Mouse (Mus musculus) spleen, postnatal 14 days (tissue): ENCODE data around the gene Exosc7.
A peak's percentile ranks its signal among the peaks of the same experiment; 100 is the strongest.

Experiments
- DNase-seq, 2 experiments: peaks; one replicate each; pipeline ENCODE4 v3.0.0; 2021 to 2022; ENCODE audit warnings: low spot score in 2 of 2

Exosc7 gene

DNA sequence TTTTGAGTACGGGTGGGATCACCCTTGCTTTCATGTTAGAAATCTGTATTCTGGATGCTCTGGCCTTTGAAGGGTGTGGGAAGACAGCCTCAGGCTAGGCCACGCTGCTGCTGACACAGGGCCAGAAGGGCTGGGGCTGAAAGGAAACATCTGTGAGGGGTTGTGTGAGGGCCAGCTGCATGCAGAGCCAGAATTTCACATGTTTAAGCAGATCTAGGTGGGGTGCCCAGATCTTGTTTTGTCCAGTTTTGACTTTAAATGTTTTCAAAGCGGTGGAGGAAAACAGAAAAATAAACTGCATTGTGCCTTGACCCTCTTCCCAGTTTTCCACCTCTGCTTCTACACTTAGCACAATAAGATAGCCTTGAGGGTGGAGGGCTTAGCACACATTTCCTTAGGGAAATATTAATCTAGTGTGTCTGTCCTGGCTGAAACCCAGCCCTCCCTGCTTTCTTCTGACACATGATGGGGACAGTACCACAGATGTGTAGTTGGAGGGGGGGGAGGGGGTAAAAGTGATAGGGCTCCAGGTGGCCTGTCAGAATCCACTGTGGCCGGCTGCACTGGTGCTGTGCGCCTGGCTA, 26.0 kb downstream of the Exosc7 start:
- DNase-seq, result no peak

- DNase-seq, result no peak
Observed at GRCm38 (mm10) chr9:123139887-123140614, 27.0 kb downstream of the Exosc7 start.

DNA sequence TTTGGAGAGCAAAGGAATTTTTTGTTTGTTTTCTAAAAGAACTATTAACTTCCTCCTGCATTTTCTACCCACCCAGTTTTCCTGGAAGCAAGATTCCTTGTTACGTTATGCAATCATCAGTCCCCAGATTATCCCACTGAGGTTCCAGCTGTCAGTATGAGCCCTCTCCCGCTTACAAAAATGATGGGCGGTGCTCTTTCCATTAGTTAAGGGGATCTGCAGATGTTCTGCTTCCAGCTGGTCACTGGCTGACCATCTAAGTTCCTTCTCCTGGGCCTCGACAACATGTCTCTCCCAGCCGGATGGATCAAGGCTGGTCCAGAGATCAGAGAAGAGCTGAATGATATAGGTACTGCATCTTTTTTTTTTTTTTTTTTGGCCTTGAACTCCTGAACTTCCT, 35.4 kb downstream of the Exosc7 start:
- DNase-seq, result no peak

- no peak for DNase-seq
Observed at GRCm38 (mm10) chr9:123150241-123151020, 37.4 kb downstream of the Exosc7 start, which contains the start of gene Clec3b. Gene Clec3b (plus strand): TSS chr9:123150946.

GRCm38 (mm10) chr9:123151561-123151960, 38.5 kb downstream of the Exosc7 start:
- DNase-seq, result no peak

GRCm38 (mm10) chr9:123152026-123152425, 39.0 kb downstream of the Exosc7 start:
- DNase-seq, result no peak

- no peak for DNase-seq
Observed at GRCm38 (mm10) chr9:123153121-123153520, 40.1 kb downstream of the Exosc7 start.

DNA sequence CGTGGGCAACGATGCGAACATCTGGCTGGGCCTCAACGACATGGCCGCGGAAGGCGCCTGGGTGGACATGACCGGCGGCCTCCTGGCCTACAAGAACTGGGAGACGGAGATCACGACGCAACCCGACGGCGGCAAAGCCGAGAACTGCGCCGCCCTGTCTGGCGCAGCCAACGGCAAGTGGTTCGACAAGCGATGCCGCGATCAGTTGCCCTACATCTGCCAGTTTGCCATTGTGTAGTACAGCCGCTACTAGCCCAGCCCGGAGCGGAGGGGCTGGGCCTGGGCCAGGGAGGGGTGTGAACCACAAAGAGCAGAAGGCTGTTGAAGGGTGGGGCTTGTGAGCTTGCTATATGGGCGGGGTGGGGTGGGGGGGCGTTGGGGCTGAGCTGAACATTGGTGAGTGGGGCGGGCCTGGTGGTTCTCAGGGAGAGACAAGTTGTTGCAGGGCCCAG, 43.9 kb downstream of the Exosc7 start:
- peak in 1 of 2 experiments; percentile 21 for DNase-seq

- no peak for DNase-seq
Observed at GRCm38 (mm10) chr9:123157699-123158098, 44.7 kb downstream of the Exosc7 start.

GRCm38 (mm10) chr9:123158125-123158836, 45.3 kb downstream of the Exosc7 start:
- DNase-seq, result no peak

DNA sequence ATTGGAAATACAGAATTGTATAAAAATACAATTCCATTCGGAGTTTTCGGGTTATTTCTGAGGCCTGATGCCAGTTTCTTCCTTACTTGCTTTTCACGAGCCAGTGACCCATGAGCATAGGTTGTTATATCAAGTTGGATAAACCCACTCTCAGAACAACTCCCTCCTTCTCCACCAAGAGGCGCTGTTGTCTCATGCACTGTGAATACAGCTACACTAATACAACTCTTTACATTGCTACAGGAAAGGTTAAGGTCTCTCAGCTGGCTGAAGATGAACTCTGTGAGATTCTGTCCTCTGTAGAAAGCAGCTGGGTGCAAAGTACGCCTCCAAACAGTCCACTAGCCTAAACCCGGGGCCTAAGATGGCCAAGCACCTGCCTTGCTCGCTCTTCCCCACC, 46.3 kb downstream of the Exosc7 start:
- peak; percentile 13 to 50 for DNase-seq

- DNase-seq, result no peak
Observed at GRCm38 (mm10) chr9:123161792-123162191, 48.8 kb downstream of the Exosc7 start.

GRCm38 (mm10) chr9:123162985-123163694, 50.1 kb downstream of the Exosc7 start:
- no peak for DNase-seq

DNA sequence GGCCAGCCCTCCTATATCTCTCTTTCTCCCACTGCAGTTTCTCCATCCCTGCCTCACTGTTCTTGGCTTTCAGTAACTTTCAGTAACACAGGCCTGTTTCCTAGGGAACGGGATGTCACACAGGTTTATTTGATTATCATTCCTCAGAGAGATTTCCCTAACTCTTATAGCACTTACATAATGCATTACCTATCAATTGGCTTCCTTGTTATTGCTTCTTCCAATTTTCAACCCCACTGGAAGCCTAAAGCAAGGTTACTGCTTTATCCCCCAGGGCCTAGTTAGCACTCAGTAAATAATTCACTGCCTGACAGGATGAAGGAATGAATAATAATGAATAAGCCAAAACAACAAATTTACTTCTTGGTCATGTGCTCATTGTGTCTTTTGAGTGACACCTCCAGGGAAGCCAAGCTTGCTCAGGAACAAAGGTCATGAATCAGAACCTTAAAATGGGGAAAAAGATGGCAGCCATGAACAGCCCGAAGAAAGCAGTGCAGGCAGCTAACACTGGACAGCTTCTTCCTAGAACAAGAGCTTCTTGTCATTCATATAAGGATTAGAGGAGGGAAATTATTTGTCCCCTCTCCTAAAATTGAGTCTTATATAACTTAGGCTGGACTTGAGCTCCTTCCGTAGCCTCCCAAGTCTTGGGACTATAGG, 52.9 kb downstream of the Exosc7 start:
- DNase-seq, result no peak

- DNase-seq, result no peak
Observed at GRCm38 (mm10) chr9:123173760-123174159, 60.7 kb downstream of the Exosc7 start.

GRCm38 (mm10) chr9:123174356-123174755, 61.3 kb downstream of the Exosc7 start:
- DNase-seq, result no peak

- no peak for DNase-seq
Observed at GRCm38 (mm10) chr9:123177380-123178048, 64.5 kb downstream of the Exosc7 start.

- no peak for DNase-seq
Observed at GRCm38 (mm10) chr9:123180003-123180402, 67.0 kb downstream of the Exosc7 start.

DNA sequence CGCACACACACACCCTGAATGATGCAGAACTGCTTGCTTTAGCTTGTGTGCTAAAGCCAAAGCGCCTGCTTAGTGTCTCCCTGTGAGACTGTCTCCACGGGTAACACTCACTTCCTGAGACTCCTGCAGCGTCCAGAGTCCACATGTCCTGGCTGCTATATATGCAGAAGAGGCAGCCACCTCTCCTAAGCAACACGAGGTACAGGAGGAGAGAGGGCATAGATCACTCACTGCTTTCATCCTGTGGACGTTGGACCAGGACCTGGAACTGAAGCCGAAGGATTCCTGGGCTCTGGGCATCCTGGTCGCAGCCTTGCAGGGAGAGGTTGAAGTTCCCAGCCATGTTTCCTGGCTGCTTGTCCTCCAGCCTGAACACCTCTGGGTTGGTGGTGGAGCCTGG, 70.2 kb downstream of the Exosc7 start:
- DNase-seq, result no peak

- no peak for DNase-seq
Observed at GRCm38 (mm10) chr9:123185546-123185945, 72.5 kb downstream of the Exosc7 start.
